Mouse (Mus musculus) embryonic facial prominence, embryonic 14.5 days (tissue): ENCODE measurements around the gene Cenpi. TPM values are rescaled to one million over a fixed set of nuclear protein-coding genes. Genes with fewer than 3 reads are reported as not detected.

Source experiments
- ATAC-seq: fragments of 200-750 bp; cut with Nextera tagmentation; 2 replicates; pipeline ENCODE4 v1.8.0; 2017; ENCODE audit warnings: low read depth, moderate number of reproducible peaks, moderate TSS enrichment
- DNase-seq: peaks from one replicate; pipeline ENCODE4 v3.0.0-alpha.2; 2015; ENCODE audit warnings: low spot score
- H3K27ac ChIP-seq: fragments of 300-500 bp; sonication (generic); replicated peaks from 2 replicates; pipeline ENCODE4 v1.5.1; 2014; ENCODE audit warnings: low read depth, mild to moderate bottlenecking, low read length, moderate library complexity
- H3K27me3 ChIP-seq: fragments of 300-500 bp; sonication (generic); replicated peaks from 2 replicates; pipeline ENCODE4 v1.6.1; 2014; ENCODE audit warnings: low read length; ENCODE audit not compliant: control insufficient read depth, insufficient read depth
- H3K36me3 ChIP-seq: fragments of 300-500 bp; sonication (generic); 2 replicates; pipeline ENCODE4 v1.6.1; 2014; ENCODE audit warnings: low read length, mixed read lengths; ENCODE audit not compliant: control insufficient read depth, insufficient read depth
- H3K4me1 ChIP-seq: fragments of 300-500 bp; sonication (generic); 2 replicates; pipeline ENCODE4 v1.6.1; 2014; ENCODE audit warnings: antibody characterized with exemption, low read length; ENCODE audit not compliant: control insufficient read depth, insufficient read depth
- H3K4me2 ChIP-seq: fragments of 300-500 bp; sonication (generic); 2 replicates; pipeline ENCODE4 v1.6.1; 2014; ENCODE audit warnings: low read depth, mild to moderate bottlenecking, low read length, moderate library complexity, mixed read lengths
- H3K4me3 ChIP-seq: fragments of 300-500 bp; sonication (generic); 2 replicates; pipeline ENCODE4 v1.5.1; 2014; ENCODE audit warnings: low read depth, mild to moderate bottlenecking, low read length
- H3K9ac ChIP-seq: fragments of 300-500 bp; sonication (generic); 2 replicates; pipeline ENCODE4 v1.6.1; 2014; ENCODE audit warnings: low read depth, mild to moderate bottlenecking, low read length, moderate library complexity, mixed read lengths
- H3K9me3 ChIP-seq: fragments of 300-500 bp; sonication (generic); 2 replicates; pipeline ENCODE4 v1.6.1; 2016; ENCODE audit warnings: low read length; ENCODE audit not compliant: control insufficient read depth
- WGBS: fragments of 180-500 bp; shearing (Covaris S2); extraction: QIAGEN DNeasy Blood & Tissue Kit; methylation state at CpG from one replicate; pipeline ENCODE4 v1.1.7; 2014; 5-methylcytosine and 5-hydroxymethylcytosine counted together
- polyA plus RNA-seq: library from polyadenylated mRNA; unstranded; fragments of >200 nt; fragmentation: Nextera tagmentation; extraction: Ambion mirVana; gene quantifications from 2 replicates; pipeline ENCODE4 v1.2.1, GENCODE M21; 2014

Gene Cenpi
- polyA plus RNA-seq, 1 experiment from 2014 or later: 27.1 TPM

GRCm38 (mm10) chrX:134374190-134374589 lies 66.3 kb downstream of the Cenpi start:
- Histone ChIP-seq H3K27me3 (no peaks in the 10 kb centered on the region), H3K9me3 (no peaks in the 10 kb centered on the region), H3K9ac (no peak overlapping the region), H3K4me1 (no peaks in the 10 kb centered on the region), H3K27ac (no peak overlapping the region), H3K4me2 (no peak overlapping the region), H3K36me3 (no peaks in the 10 kb centered on the region), H3K4me3 (no peak overlapping the region)
- WGBS: 64% methylated on average over 1 of the region's 1 CpGs
- DNase-seq (no peak), ATAC-seq (no peak)

GRCm38 (mm10) chrX:134384896-134385295 lies 77.0 kb downstream of the Cenpi start:
- Histone ChIP-seq H3K9me3 (no peaks in the 10 kb centered on the region), H3K9ac (no peak overlapping the region), H3K27me3 (no peaks in the 10 kb centered on the region), H3K36me3 (no peaks in the 10 kb centered on the region), H3K4me1 (no peaks in the 10 kb centered on the region), H3K4me2 (no peak overlapping the region), H3K27ac (no peak overlapping the region), H3K4me3 (no peak overlapping the region)
- 79% methylated on average over 6 of the region's 6 CpGs for WGBS
- no peak for ATAC-seq
- no peak for DNase-seq

- no peak overlapping the region for H3K9ac ChIP-seq
Measured at GRCm38 (mm10) chrX:134398972-134399371, 91.1 kb downstream of the Cenpi start.

GRCm38 (mm10) chrX:134403863-134404583 lies 96.1 kb downstream of the Cenpi start, which contains the start of gene Drp2:
TSS of gene Drp2 (plus strand) at chrX:134404551.
- WGBS: 37% methylated on average over 15 of the region's 15 CpGs
- peak within 1 kb of the TSS; percentile 55 for H3K9ac ChIP-seq
- peak within 1 kb of the TSS; percentile 40 for H3K4me3 ChIP-seq
- peaks cover 6% of the 10 kb centered on the region; the same call in 1 of the 2 replicates for H3K27me3 ChIP-seq
- DNase-seq: peak; percentile 30
- peak within 1 kb of the TSS; percentile 48; the same call in 1 of the 2 replicates for H3K27ac ChIP-seq
- H3K36me3 ChIP-seq: no peaks in the 10 kb centered on the region
- peak; percentile 75 for ATAC-seq
- peak within 1 kb of the TSS; percentile 56 for H3K4me2 ChIP-seq
- 0 out of 2 replicates have a peak, but pooled peaks cover 3% of the 10 kb centered on the region for H3K4me1 ChIP-seq
- H3K9me3 ChIP-seq: no peaks in the 10 kb centered on the region

More at GRCm38 (mm10) chrX:134398972-134399371, 91.1 kb downstream of the Cenpi start:
- Histone ChIP-seq H3K27ac (no peak overlapping the region), H3K4me3 (no peak overlapping the region), H3K4me2 (no peak overlapping the region), H3K36me3 (no peaks in the 10 kb centered on the region), H3K27me3 (peaks cover 5% of the 10 kb centered on the region; the same call in 1 of the 2 replicates), H3K9me3 (no peaks in the 10 kb centered on the region), H3K4me1 (no peaks in the 10 kb centered on the region)
- DNase-seq (no peak), ATAC-seq (no peak)
- 74% methylated on average over 2 of the region's 2 CpGs for WGBS

- Histone ChIP-seq H3K4me3 (peak overlapping the region; percentile 40), H3K4me2 (peak overlapping the region; percentile 56), H3K27ac (peak overlapping the region; percentile 48; the same call in 1 of the 2 replicates), H3K36me3 (no peaks in the 10 kb centered on the region), H3K27me3 (peaks cover 6% of the 10 kb centered on the region; the same call in 1 of the 2 replicates), H3K9ac (peak overlapping the region; percentile 55), H3K9me3 (no peaks in the 10 kb centered on the region), H3K4me1 (0 out of 2 replicates have a peak, but pooled peaks cover 3% of the 10 kb centered on the region)
- DNase-seq (peak; percentile 40), ATAC-seq (peak; percentile 79)
- WGBS: 17% methylated on average over 12 of the region's 14 CpGs
Measured at GRCm38 (mm10) chrX:134404584-134404955, 96.7 kb downstream of the Cenpi start.

GRCm38 (mm10) chrX:134409354-134409900 lies 101.5 kb downstream of the Cenpi start:
- Histone ChIP-seq H3K4me1 (0 out of 2 replicates have a peak, but pooled peaks cover 3% of the 10 kb centered on the region), H3K27ac (no peak overlapping the region), H3K9ac (no peak overlapping the region), H3K4me3 (no peak overlapping the region), H3K36me3 (no peaks in the 10 kb centered on the region), H3K27me3 (peaks cover 6% of the 10 kb centered on the region; the same call in 1 of the 2 replicates), H3K4me2 (no peak overlapping the region), H3K9me3 (no peaks in the 10 kb centered on the region)
- 87% methylated on average over 6 of the region's 6 CpGs for WGBS
- DNase-seq (no peak), ATAC-seq (no peak)

- Histone ChIP-seq H3K36me3 (no peaks in the 10 kb centered on the region), H3K9ac (no peak overlapping the region), H3K4me1 (no peaks in the 10 kb centered on the region), H3K27ac (no peak overlapping the region), H3K4me2 (no peak overlapping the region), H3K9me3 (no peaks in the 10 kb centered on the region), H3K27me3 (no peaks in the 10 kb centered on the region), H3K4me3 (no peak overlapping the region)
- DNase-seq (no peak), ATAC-seq (no peak)
- 87% methylated on average over 1 of the region's 1 CpGs for WGBS
Measured at GRCm38 (mm10) chrX:134412096-134412495, 104.2 kb downstream of the Cenpi start.
